Mouse (Mus musculus) B cell, adult 2 months (primary cell): ENCODE data around the gene Pfas.
A peak's percentile ranks its signal among the peaks of the same experiment; 100 is the strongest.
"Not testable (repeated sequence)": the region's sequence is repeated elsewhere in the genome, so short reads cannot be mapped to it uniquely, and the experiment has no call there.

Source experiments
- DNase-seq, 2 experiments: peaks; one replicate each; pipeline ENCODE4 v3.0.0; 2022

Gene Pfas

GRCm38 (mm10) chr11:69012071-69012601 lies 3.9 kb upstream of the Pfas start:
- DNase-seq: peak; percentile 86 to 89

GRCm38 (mm10) chr11:69011445-69011844 lies 3.2 kb upstream of the Pfas start:
- not testable (repeated sequence) for DNase-seq

- DNase-seq: no peak
Measured at GRCm38 (mm10) chr11:69010400-69011323, 2.4 kb upstream of the Pfas start.

- no peak for DNase-seq
Measured at GRCm38 (mm10) chr11:69009508-69009907, 1.2 kb upstream of the Pfas start.

GRCm38 (mm10) chr11:69006575-69006974 lies 1.7 kb downstream of the Pfas start:
- DNase-seq: not testable (repeated sequence)

GRCm38 (mm10) chr11:69005193-69005592 lies 3.1 kb downstream of the Pfas start:
- DNase-seq: no peak

GRCm38 (mm10) chr11:69003592-69003991 lies 4.7 kb downstream of the Pfas start:
- no peak for DNase-seq

- DNase-seq: not testable (repeated sequence)
Measured at GRCm38 (mm10) chr11:69002782-69003181, 5.5 kb downstream of the Pfas start.

- no peak for DNase-seq
Measured at GRCm38 (mm10) chr11:68997080-68997479, 11.2 kb downstream of the Pfas start.

GRCm38 (mm10) chr11:68994377-68994776 lies 13.9 kb downstream of the Pfas start:
- DNase-seq: peak in 1 of 2 experiments; percentile 18

GRCm38 (mm10) chr11:68993122-68993521 lies 15.1 kb downstream of the Pfas start:
- no peak for DNase-seq

- DNase-seq: no peak
Measured at GRCm38 (mm10) chr11:68988341-68988740, 19.9 kb downstream of the Pfas start.

GRCm38 (mm10) chr11:68987365-68987882 lies 20.8 kb downstream of the Pfas start:
- DNase-seq: no peak

- DNase-seq: peak; percentile 79 to 80
Measured at GRCm38 (mm10) chr11:68982639-68983369, 25.5 kb downstream of the Pfas start.

GRCm38 (mm10) chr11:68980919-68981318 lies 27.3 kb downstream of the Pfas start:
- no peak for DNase-seq

- no peak for DNase-seq
Measured at GRCm38 (mm10) chr11:68979320-68979733, 28.9 kb downstream of the Pfas start.

- DNase-seq: no peak
Measured at GRCm38 (mm10) chr11:68975601-68976000, 32.7 kb downstream of the Pfas start.

GRCm38 (mm10) chr11:68975085-68975484 lies 33.2 kb downstream of the Pfas start, which contains the start of gene Rangrf:
Gene Rangrf (minus strand): TSS chr11:68975185.
- DNase-seq: no peak

GRCm38 (mm10) chr11:68974059-68974450 lies 34.2 kb downstream of the Pfas start:
- no peak for DNase-seq

- peak; percentile 71 to 75 for DNase-seq
Measured at GRCm38 (mm10) chr11:68973250-68974058, 34.8 kb downstream of the Pfas start.

GRCm38 (mm10) chr11:68970232-68970631 lies 38.0 kb downstream of the Pfas start:
- DNase-seq: no peak

- no peak for DNase-seq
Measured at GRCm38 (mm10) chr11:68968752-68969151, 39.5 kb downstream of the Pfas start.
